Mouse (Mus musculus) kidney, adult 2 months (tissue): Measurements from ENCODE around the gene Tspear.
"Not testable (repeated sequence)": the region's sequence is repeated elsewhere in the genome, so short reads cannot be mapped to it uniquely, and the experiment has no call there.

Experiments used
- CTCF ChIP-seq: fragments of 200-500 bp; conservative IDR thresholded peaks from 2 replicates; pipeline ENCODE4 v1.5.1; 2011; ENCODE audit warnings: low read depth, mild to moderate bottlenecking, control low read depth, low read length, moderate library complexity, mixed read lengths; ENCODE audit not compliant: insufficient read depth, insufficient read length
- POLR2A ChIP-seq: fragments of 200-500 bp; IDR thresholded peaks from one replicate; pipeline ENCODE4 v1.6.1; 2011; ENCODE audit warnings: low read depth, low read length, control low read depth

- TF ChIP-seq POLR2A, CTCF: not testable (repeated sequence)
Observed at GRCm38 (mm10) chr10:77787876-77788275, 101.5 kb downstream of the Tspear start, which contains the start of gene Gm7137.
